Mouse (Mus musculus): Measurements from ENCODE around the gene Ahnak.

GRCm38 (mm10) chr19:8953135-8954039, 35.7 kb upstream of the Ahnak start, which contains the start of gene Tut1:
- peak; percentile 93 for TF ChIP-seq MAX (IDR thresholded peaks at IDR 0.05)
- TF ChIP-seq CTCF (IDR thresholded peaks at IDR 0.05; ENCODE audit: control insufficient read depth, insufficient read depth, insufficient read length) = no peak
- no peak for TF ChIP-seq MYOD1 (IDR thresholded peaks at IDR 0.05; ENCODE audit: control insufficient read depth, insufficient read length, low read depth)
- TF ChIP-seq FOSL1 (IDR thresholded peaks at IDR 0.05; ENCODE audit: insufficient read depth, low read length, poor library complexity, severe bottlenecking) = no peak
- TF ChIP-seq USF1 (IDR thresholded peaks at IDR 0.05; ENCODE audit: low read depth) = no peak
- no peak for TF ChIP-seq MYOG (IDR thresholded peaks at IDR 0.05; ENCODE audit: control insufficient read depth, extremely low read depth, insufficient read length)

Data from C2C12 (cell line).